Mouse (Mus musculus) embryonic fibroblast, embryonic 13.5 days (primary cell): Measurements from ENCODE around the gene Tubg2.

ENCODE experiments used
- CTCF ChIP-seq: IDR thresholded peaks from 2 replicates; pipeline ENCODE4 v1.5.1; 2011; ENCODE audit warnings: mild to moderate bottlenecking, control low read depth, low read length, moderate library complexity, borderline replicate concordance; ENCODE audit not compliant: insufficient read depth
- POLR2A ChIP-seq: IDR thresholded peaks from 2 replicates; pipeline ENCODE4 v1.6.1; 2011; ENCODE audit warnings: low read depth, mild to moderate bottlenecking, control low read depth, low read length, moderate library complexity

DNA sequence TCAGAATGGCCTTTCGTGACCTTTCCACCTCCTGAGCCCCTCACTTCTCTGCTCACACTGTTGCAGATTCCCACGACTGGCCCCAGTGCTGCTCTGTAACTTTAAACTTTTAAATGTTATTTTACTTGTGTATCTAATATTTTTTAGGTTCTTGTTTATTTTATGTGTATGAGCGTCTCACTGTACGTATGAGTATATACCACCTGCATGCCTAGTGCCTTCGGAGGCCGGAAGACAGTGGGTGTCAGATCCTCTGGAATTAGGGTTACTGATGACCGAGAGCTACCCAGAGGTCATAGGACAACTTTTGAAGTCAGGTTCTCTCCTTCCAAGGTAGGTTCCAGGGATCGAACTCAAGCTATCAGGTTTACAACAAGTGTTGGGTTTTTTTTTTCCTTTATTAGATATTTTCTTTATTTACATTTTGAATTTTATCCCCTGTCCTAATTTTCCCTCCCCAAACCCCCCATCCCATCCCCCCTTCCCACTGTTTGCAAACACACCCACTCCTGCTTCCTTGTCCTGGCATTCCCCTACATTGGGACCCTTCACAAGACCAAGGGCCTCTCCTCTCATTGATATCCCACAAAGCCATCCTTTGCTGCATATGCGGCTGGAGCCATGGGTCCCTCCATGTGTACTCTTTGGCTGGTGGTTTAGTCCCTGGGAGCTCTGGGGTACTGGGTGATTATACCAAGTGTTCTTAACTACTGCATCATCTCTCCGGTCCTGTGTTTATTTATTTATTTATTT is 13.3 kb upstream of the Tubg2 start:
- no peak for TF ChIP-seq CTCF
- TF ChIP-seq POLR2A: no peak
